Mouse (Mus musculus): ENCODE measurements around the gene Klc2. TPM values are rescaled to one million over a fixed set of nuclear protein-coding genes. Genes with fewer than 3 reads are reported as not detected.

Klc2 gene
- polyA plus RNA-seq, 1 experiment: 54.9 TPM

GRCm38 (mm10) chr19:5071077-5071476, 47.3 kb downstream of the Klc2 start:
- H3K27ac ChIP-seq (ENCODE audit: control insufficient read depth, insufficient read depth, low read length): no peak overlapping the region
- TF ChIP-seq POLR2A (IDR thresholded peaks at IDR 0.05; ENCODE audit: control insufficient read depth, extremely low read depth, insufficient read depth, low read length, poor library complexity): no peak
- TF ChIP-seq CTCF (IDR thresholded peaks at IDR 0.05; ENCODE audit: borderline replicate concordance, control insufficient read depth, extremely low read depth, insufficient read depth, low read length, poor library complexity): no peak
- no peak for DNase-seq
- H3K4me1 ChIP-seq (replicated peaks; ENCODE audit: control insufficient read depth, insufficient read depth, low read length): peaks cover 11% of the 10 kb centered on the region
- 60% methylated on average over 11 of the region's 11 CpGs for WGBS
- H3K36me3 ChIP-seq (ENCODE audit: control insufficient read depth, insufficient read depth, low read length): no peaks in the 10 kb centered on the region
- no peak overlapping the region for H3K4me3 ChIP-seq (ENCODE audit: control insufficient read depth, insufficient read depth, low read length)
- H3K27me3 ChIP-seq (ENCODE audit: control insufficient read depth, insufficient read depth, low read length): peaks cover 25% of the 10 kb centered on the region

DNA sequence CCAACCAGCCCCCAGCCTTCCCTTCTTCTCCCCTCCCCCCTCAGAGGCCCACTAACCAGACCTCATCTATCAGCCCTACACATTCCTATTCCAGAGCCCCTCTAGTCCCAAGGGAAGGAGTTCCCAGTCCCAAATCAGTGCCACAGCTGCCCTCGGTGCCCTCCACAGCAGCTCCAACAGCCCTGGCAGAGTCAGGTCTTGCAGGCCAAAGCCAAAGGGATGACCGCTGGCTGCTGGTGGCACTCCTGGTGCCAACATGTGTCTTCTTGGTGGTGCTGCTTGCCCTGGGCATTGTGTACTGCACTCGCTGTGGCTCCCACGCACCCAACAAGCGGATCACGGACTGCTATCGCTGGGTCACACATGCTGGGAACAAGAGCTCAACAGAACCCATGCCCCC, 48.4 kb downstream of the Klc2 start:
- Histone ChIP-seq H3K4me1 (replicated peaks; ENCODE audit: control insufficient read depth, insufficient read depth, low read length) (peaks cover 11% of the 10 kb centered on the region), H3K4me3 (ENCODE audit: control insufficient read depth, insufficient read depth, low read length) (no peak overlapping the region), H3K27me3 (ENCODE audit: control insufficient read depth, insufficient read depth, low read length) (peaks cover 25% of the 10 kb centered on the region), H3K27ac (ENCODE audit: control insufficient read depth, insufficient read depth, low read length) (no peak overlapping the region), H3K36me3 (ENCODE audit: control insufficient read depth, insufficient read depth, low read length) (no peaks in the 10 kb centered on the region)
- WGBS: 94% methylated on average over 7 of the region's 7 CpGs
- TF ChIP-seq CTCF (IDR thresholded peaks at IDR 0.05; ENCODE audit: borderline replicate concordance, control insufficient read depth, extremely low read depth, insufficient read depth, low read length, poor library complexity): no peak
- no peak for TF ChIP-seq POLR2A (IDR thresholded peaks at IDR 0.05; ENCODE audit: control insufficient read depth, extremely low read depth, insufficient read depth, low read length, poor library complexity)
- DNase-seq: no peak

GRCm38 (mm10) chr19:5069486-5069885, 48.9 kb downstream of the Klc2 start:
- TF ChIP-seq CTCF (IDR thresholded peaks at IDR 0.05; ENCODE audit: borderline replicate concordance, control insufficient read depth, extremely low read depth, insufficient read depth, low read length, poor library complexity): no peak
- TF ChIP-seq POLR2A (IDR thresholded peaks at IDR 0.05; ENCODE audit: control insufficient read depth, extremely low read depth, insufficient read depth, low read length, poor library complexity): no peak
- Histone ChIP-seq H3K4me1 (replicated peaks; ENCODE audit: control insufficient read depth, insufficient read depth, low read length) (peaks cover 11% of the 10 kb centered on the region), H3K27ac (ENCODE audit: control insufficient read depth, insufficient read depth, low read length) (no peak overlapping the region), H3K36me3 (ENCODE audit: control insufficient read depth, insufficient read depth, low read length) (no peaks in the 10 kb centered on the region), H3K4me3 (ENCODE audit: control insufficient read depth, insufficient read depth, low read length) (no peak overlapping the region), H3K27me3 (ENCODE audit: control insufficient read depth, insufficient read depth, low read length) (peaks cover 25% of the 10 kb centered on the region)
- no peak for DNase-seq
- 93% methylated on average over 5 of the region's 5 CpGs for WGBS

DNA sequence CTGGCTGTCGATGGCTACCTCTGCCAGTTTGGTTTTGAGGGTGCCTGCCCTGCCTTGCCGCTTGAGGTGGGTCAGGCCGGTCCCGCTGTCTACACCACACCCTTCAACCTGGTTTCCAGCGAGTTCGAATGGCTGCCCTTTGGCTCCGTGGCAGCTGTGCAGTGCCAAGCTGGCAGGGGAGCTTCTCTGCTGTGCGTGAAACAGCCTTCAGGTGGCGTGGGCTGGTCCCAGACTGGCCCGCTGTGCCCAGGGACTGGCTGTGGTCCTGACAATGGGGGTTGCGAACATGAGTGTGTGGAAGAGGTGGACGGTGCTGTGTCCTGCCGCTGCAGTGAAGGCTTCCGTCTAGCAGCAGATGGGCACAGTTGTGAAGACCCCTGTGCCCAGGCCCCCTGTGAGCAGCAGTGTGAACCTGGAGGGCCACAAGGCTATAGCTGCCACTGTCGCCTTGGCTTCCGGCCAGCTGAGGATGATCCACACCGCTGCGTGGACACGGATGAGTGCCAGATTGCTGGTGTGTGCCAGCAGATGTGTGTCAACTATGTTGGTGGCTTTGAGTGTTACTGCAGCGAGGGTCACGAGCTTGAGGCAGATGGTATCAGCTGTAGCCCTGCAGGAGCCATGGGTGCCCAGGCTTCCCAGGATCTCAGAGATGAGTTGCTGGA, 49.7 kb downstream of the Klc2 start:
- 67% methylated on average over 21 of the region's 21 CpGs for WGBS
- H3K4me3 ChIP-seq (ENCODE audit: control insufficient read depth, insufficient read depth, low read length): no peak overlapping the region

DNA sequence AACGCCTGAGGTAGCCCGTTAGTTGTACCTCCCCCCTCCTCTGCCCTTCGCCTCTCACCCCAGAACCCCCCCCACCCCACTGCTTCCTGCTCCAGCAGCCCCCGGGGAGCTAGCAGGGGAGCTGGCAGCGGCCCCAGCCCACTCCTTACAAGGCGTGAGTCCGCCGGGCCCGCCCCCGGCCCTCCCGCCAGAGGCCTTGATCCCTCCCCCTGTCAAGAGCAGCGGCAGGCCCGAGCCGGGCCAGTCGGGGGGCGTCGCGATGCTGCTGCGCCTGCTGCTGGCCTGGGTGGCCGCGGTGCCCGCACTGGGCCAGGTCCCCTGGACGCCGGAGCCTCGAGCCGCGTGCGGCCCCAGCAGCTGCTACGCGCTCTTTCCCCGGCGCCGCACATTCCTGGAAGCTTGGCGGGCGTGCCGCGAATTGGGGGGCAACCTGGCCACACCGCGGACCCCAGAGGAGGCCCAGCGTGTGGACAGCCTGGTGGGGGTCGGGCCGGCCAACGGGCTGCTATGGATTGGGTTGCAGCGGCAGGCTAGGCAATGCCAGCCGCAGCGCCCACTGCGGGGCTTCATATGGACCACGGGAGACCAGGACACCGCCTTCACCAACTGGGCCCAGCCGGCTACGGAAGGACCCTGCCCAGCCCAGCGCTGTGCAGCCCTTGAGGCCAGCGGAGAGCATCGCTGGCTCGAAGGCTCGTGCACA, 50.3 kb downstream of the Klc2 start, which contains the start of gene Cd248:
Cd248 (plus strand) TSS at position 212 of the 703 bp plus-strand sequence.
- H3K36me3 ChIP-seq (ENCODE audit: control insufficient read depth, insufficient read depth, low read length): no peaks in the 10 kb centered on the region
- no peak within 1 kb of the TSS for H3K27ac ChIP-seq (ENCODE audit: control insufficient read depth, insufficient read depth, low read length)
- peaks cover 11% of the 10 kb centered on the region for H3K4me1 ChIP-seq (replicated peaks; ENCODE audit: control insufficient read depth, insufficient read depth, low read length)
- peaks cover 25% of the 10 kb centered on the region for H3K27me3 ChIP-seq (ENCODE audit: control insufficient read depth, insufficient read depth, low read length)
- 11% methylated on average over 56 of the region's 56 CpGs for WGBS
- no peak for DNase-seq
- no peak for TF ChIP-seq POLR2A (IDR thresholded peaks at IDR 0.05; ENCODE audit: control insufficient read depth, extremely low read depth, insufficient read depth, low read length, poor library complexity)
- no peak for TF ChIP-seq CTCF (IDR thresholded peaks at IDR 0.05; ENCODE audit: borderline replicate concordance, control insufficient read depth, extremely low read depth, insufficient read depth, low read length, poor library complexity)
- no peak within 1 kb of the TSS for H3K4me3 ChIP-seq (ENCODE audit: control insufficient read depth, insufficient read depth, low read length)

More for the DNA sequence above, 49.7 kb downstream of the Klc2 start:
- H3K36me3 ChIP-seq (ENCODE audit: control insufficient read depth, insufficient read depth, low read length): no peaks in the 10 kb centered on the region
- no peak overlapping the region for H3K27ac ChIP-seq (ENCODE audit: control insufficient read depth, insufficient read depth, low read length)
- peaks cover 25% of the 10 kb centered on the region for H3K27me3 ChIP-seq (ENCODE audit: control insufficient read depth, insufficient read depth, low read length)
- peaks cover 11% of the 10 kb centered on the region for H3K4me1 ChIP-seq (replicated peaks; ENCODE audit: control insufficient read depth, insufficient read depth, low read length)
- DNase-seq: no peak
- TF ChIP-seq CTCF (IDR thresholded peaks at IDR 0.05; ENCODE audit: borderline replicate concordance, control insufficient read depth, extremely low read depth, insufficient read depth, low read length, poor library complexity) (no peak), POLR2A (IDR thresholded peaks at IDR 0.05; ENCODE audit: control insufficient read depth, extremely low read depth, insufficient read depth, low read length, poor library complexity) (no peak)

GRCm38 (mm10) chr19:5067040-5067799, 51.1 kb downstream of the Klc2 start:
- TF ChIP-seq CTCF (IDR thresholded peaks at IDR 0.05; ENCODE audit: borderline replicate concordance, control insufficient read depth, extremely low read depth, insufficient read depth, low read length, poor library complexity) (no peak), POLR2A (IDR thresholded peaks at IDR 0.05; ENCODE audit: control insufficient read depth, extremely low read depth, insufficient read depth, low read length, poor library complexity) (no peak)
- H3K4me1 ChIP-seq (replicated peaks; ENCODE audit: control insufficient read depth, insufficient read depth, low read length): peaks cover 6% of the 10 kb centered on the region
- no peak for DNase-seq
- peaks cover 20% of the 10 kb centered on the region for H3K27me3 ChIP-seq (ENCODE audit: control insufficient read depth, insufficient read depth, low read length)
- H3K4me3 ChIP-seq (ENCODE audit: control insufficient read depth, insufficient read depth, low read length): no peak overlapping the region
- no peak overlapping the region for H3K27ac ChIP-seq (ENCODE audit: control insufficient read depth, insufficient read depth, low read length)
- WGBS: 14% methylated on average over 15 of the region's 15 CpGs
- no peaks in the 10 kb centered on the region for H3K36me3 ChIP-seq (ENCODE audit: control insufficient read depth, insufficient read depth, low read length)

Measured in thymus, adult 2 months (tissue).